Mouse (Mus musculus) heart, adult 2 months (tissue): ENCODE results near the gene Selenop. TPM values are rescaled to one million over a fixed set of nuclear protein-coding genes. Genes with fewer than 3 reads are reported as not detected.

Source experiments
- DNase-seq, 2 experiments: peaks; one replicate each; pipeline ENCODE4 v3.0.0; 2021
- H3K27ac ChIP-seq: fragments of 200-600 bp; 2 replicates; pipeline ENCODE4 v1.8.1; 2022
- H3K27me3 ChIP-seq: fragments of 200-500 bp; 2 replicates; pipeline ENCODE4 v1.6.1; 2012; ENCODE audit warnings: mild to moderate bottlenecking, low read length, inconsistent platforms, mixed read lengths; ENCODE audit not compliant: control insufficient read depth, insufficient read depth
- H3K36me3 ChIP-seq: fragments of 200-500 bp; 2 replicates; pipeline ENCODE4 v1.6.1; 2012; ENCODE audit warnings: low read length, inconsistent platforms; ENCODE audit not compliant: control insufficient read depth, insufficient read depth
- H3K4me1 ChIP-seq: fragments of 200-500 bp; 2 replicates; pipeline ENCODE4 v1.6.1; 2011; ENCODE audit warnings: low read length; ENCODE audit not compliant: control insufficient read depth, insufficient read depth
- H3K4me3 ChIP-seq: fragments of 200-600 bp; 2 replicates; pipeline ENCODE4 v1.8.1; 2022
- H3K79me2 ChIP-seq: fragments of 200-500 bp; replicated peaks from 2 replicates; pipeline ENCODE4 v1.6.1; 2012; ENCODE audit warnings: mild to moderate bottlenecking, inconsistent platforms, low read length, moderate library complexity, mixed read lengths; ENCODE audit not compliant: control insufficient read depth, insufficient read depth
- H3K9ac ChIP-seq: fragments of 200-500 bp; 2 replicates; pipeline ENCODE4 v1.6.1; 2012; ENCODE audit warnings: low read depth, mild to moderate bottlenecking, control low read depth, inconsistent platforms, low read length, mixed read lengths
- CTCF ChIP-seq: fragments of 200-600 bp; IDR thresholded peaks from 2 replicates; pipeline ENCODE4 v1.8.1; 2022; ENCODE audit warnings: antibody characterized with exemption, mild to moderate bottlenecking, moderate library complexity
- EP300 ChIP-seq: fragments of 200-500 bp; IDR thresholded peaks from 2 replicates; pipeline ENCODE4 v1.6.1; 2011; ENCODE audit warnings: low read depth, low read length, control low read depth; ENCODE audit not compliant: insufficient read depth
- POLR2A ChIP-seq: fragments of 200-500 bp; IDR thresholded peaks from 2 replicates; pipeline ENCODE4 v1.6.1; 2011; ENCODE audit warnings: mild to moderate bottlenecking, low read depth, low read length, control low read depth; ENCODE audit not compliant: insufficient read depth
- WGBS: fragments of 180-500 bp; shearing (Covaris S2); methylation state at CpG from one replicate; pipeline ENCODE4 v1.1.7; 2018; 5-methylcytosine and 5-hydroxymethylcytosine counted together
- intact Hi-C: fragments of 180-260 bp; cut with DNase I; formaldehyde crosslinking; loops from one replicate; pipeline ENCODE4 v1.15.1; 2025
- polyA plus RNA-seq: library from polyadenylated mRNA; depleted of rRNA; stranded (reverse); fragments of >200 nt; gene quantifications from 2 replicates; pipeline ENCODE4 v1.2.3, GENCODE M21; 2012
- total RNA-seq, 2 experiments: library from RNA; stranded (reverse); gene quantifications; 2 replicates each; pipeline ENCODE4 v1.2.3; 2021

Selenop gene
- total and polyA plus RNA-seq, 3 experiments, result 166 to 351 (median 319) TPM

DNA sequence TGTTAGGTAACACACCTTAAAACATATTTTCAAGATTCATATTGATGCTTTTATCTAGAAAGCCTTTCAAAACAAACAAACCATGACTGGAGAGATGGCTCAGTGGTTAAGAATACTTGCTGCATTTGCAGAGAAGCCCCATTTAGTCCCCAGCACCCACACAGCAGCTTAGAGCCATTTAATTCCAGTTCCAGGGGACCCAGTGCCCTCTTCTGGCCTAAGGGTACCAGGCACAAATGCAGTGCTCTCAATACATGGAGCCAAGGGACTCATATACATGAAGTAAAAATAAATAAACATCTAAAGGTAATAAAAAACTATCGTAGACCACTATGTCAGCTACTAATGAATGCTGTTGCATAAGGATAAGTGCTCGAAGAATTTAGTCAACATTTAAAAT lies 9.0 kb downstream of the Selenop start:
- H3K27me3 ChIP-seq, result no peaks in the 10 kb centered on the region
- H3K79me2 ChIP-seq, result peaks cover 1% of the 10 kb centered on the region; the same call in 1 of the 2 replicates
- no peak for DNase-seq
- intact Hi-C loops, result no loop called here
- H3K27ac ChIP-seq, result no peak overlapping the region
- no peak overlapping the region for H3K9ac ChIP-seq
- peaks cover 46% of the 10 kb centered on the region for H3K36me3 ChIP-seq
- 92% methylated on average over 2 of the region's 2 CpGs for WGBS
- TF ChIP-seq EP300 (no peak), POLR2A (no peak), CTCF (peak; percentile 68)
- H3K4me3 ChIP-seq, result no peak overlapping the region
- H3K4me1 ChIP-seq, result peaks cover 7% of the 10 kb centered on the region

- H3K36me3 ChIP-seq, result peaks cover 37% of the 10 kb centered on the region
- whole genome bisulfite sequencing, result 82% methylated on average over 7 of the region's 7 CpGs
- H3K79me2 ChIP-seq, result no peaks in the 10 kb centered on the region
- TF ChIP-seq POLR2A, result no peak
- TF ChIP-seq CTCF, result no peak
- no peak for TF ChIP-seq EP300
- no peak for DNase-seq
- intact Hi-C loops, result no loop called here
- H3K4me1 ChIP-seq, result peaks cover under 1% of the 10 kb centered on the region
- no peaks in the 10 kb centered on the region for H3K27me3 ChIP-seq
- H3K27ac ChIP-seq, result no peak overlapping the region
- no peak overlapping the region for H3K4me3 ChIP-seq
- no peak overlapping the region for H3K9ac ChIP-seq
These were observed 10.9 kb downstream of the Selenop start for GRCm38 (mm10) chr15:3279242-3279641.

DNA sequence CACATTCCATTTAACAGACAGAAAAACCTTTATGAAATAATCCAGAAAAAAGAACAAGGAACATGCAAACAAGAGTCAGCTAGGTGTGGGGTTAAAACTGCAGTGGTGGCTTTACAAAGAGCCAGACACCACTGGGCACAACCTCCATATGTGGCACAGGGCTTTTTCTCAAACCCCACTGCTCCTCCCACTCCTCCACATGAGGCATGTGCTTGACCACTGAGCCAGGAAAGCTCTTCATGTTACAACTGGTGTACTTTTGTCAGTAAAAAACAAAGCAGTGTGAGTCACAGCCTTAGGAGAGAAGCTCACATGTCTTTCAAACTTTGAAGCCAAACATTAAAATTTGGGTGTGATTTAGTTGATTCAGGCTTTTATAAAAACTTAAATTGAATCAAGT lies 12.9 kb downstream of the Selenop start:
- Histone ChIP-seq H3K9ac (no peak overlapping the region), H3K36me3 (peaks cover 19% of the 10 kb centered on the region), H3K4me3 (no peak overlapping the region), H3K79me2 (no peaks in the 10 kb centered on the region; the same call in 1 of the 2 replicates), H3K27me3 (no peaks in the 10 kb centered on the region), H3K4me1 (no peaks in the 10 kb centered on the region; the same call in 1 of the 2 replicates), H3K27ac (no peak overlapping the region)
- intact Hi-C loops, result no loop called here
- TF ChIP-seq EP300 (0 out of 2 replicates have a peak, but pooled peaks have one; percentile 28), CTCF (no peak)
- DNase-seq, result no peak

- Histone ChIP-seq H3K4me3 (no peak overlapping the region), H3K27me3 (no peaks in the 10 kb centered on the region), H3K27ac (no peak overlapping the region), H3K9ac (no peak overlapping the region), H3K79me2 (no peaks in the 10 kb centered on the region; the same call in 1 of the 2 replicates), H3K4me1 (no peaks in the 10 kb centered on the region; the same call in 1 of the 2 replicates), H3K36me3 (peaks cover 15% of the 10 kb centered on the region)
- DNase-seq, result no peak
- 95% methylated on average over 1 of the region's 1 CpGs for whole genome bisulfite sequencing
- intact Hi-C loops, result no loop called here
- TF ChIP-seq CTCF (no peak), EP300 (no peak), POLR2A (no peak)
These were observed 13.4 kb downstream of the Selenop start for GRCm38 (mm10) chr15:3281737-3282136.

DNA sequence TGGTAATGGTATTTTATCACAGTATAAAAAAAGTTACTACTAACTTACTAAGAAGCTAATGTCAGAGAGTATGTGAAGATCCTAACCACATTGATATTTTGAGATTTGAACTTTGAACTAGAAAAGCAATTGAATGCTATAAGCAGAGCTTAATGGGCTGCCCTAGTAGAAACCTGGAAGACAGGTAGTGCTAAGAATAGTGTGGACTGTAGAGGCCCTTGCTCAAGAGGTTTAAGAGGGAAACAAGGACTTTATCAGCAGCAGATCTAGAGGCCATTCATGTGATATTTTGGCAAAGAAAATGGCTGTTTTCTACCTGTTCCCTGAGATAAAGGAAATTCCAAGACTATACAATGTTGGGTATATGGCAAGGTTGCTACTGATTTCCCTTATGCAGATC lies 17.7 kb downstream of the Selenop start:
- intact Hi-C loops, result no loop called here

DNA sequence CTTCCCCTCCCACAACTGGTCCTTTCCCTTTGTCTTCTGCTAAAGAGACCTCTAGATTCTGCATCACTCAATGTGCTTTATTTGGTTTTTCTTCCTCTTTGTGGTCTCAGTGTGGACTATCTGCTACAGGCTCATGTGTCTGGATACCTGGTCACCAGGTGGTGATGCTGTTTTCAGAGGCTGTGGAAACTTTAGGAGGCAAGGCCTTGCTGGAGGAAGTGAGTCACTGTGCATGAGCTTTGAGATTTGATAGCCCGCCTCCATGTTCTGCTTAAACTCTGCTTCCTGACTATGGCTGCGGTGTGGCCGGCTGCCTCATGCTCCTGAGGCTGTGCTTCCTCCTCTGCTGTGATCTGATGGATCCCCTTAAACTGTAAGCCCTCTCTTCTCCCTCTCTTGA lies 22.1 kb downstream of the Selenop start:
- H3K79me2 ChIP-seq, result no peaks in the 10 kb centered on the region
- H3K36me3 ChIP-seq, result no peaks in the 10 kb centered on the region
- no peak overlapping the region for H3K27ac ChIP-seq
- intact Hi-C loops, result loop anchor here (10.0 kb wide), 2 partner anchors 644 to 754 kb away; no protein-coding TSS in a partner anchor
- TF ChIP-seq EP300, result no peak
- no peak for TF ChIP-seq CTCF
- TF ChIP-seq POLR2A, result no peak
- 76% methylated on average over 3 of the region's 3 CpGs for WGBS
- no peak overlapping the region for H3K4me3 ChIP-seq
- no peaks in the 10 kb centered on the region for H3K27me3 ChIP-seq
- no peak for DNase-seq
- H3K9ac ChIP-seq, result no peak overlapping the region
- no peaks in the 10 kb centered on the region for H3K4me1 ChIP-seq

More for the DNA sequence above, 17.7 kb downstream of the Selenop start:
- no peak for TF ChIP-seq POLR2A
- no peak for TF ChIP-seq CTCF
- TF ChIP-seq EP300, result no peak
- Histone ChIP-seq H3K4me3 (no peak overlapping the region), H3K9ac (no peak overlapping the region), H3K36me3 (peaks cover 2% of the 10 kb centered on the region; the same call in 1 of the 2 replicates), H3K27me3 (no peaks in the 10 kb centered on the region), H3K79me2 (no peaks in the 10 kb centered on the region; the same call in 1 of the 2 replicates), H3K4me1 (no peaks in the 10 kb centered on the region; the same call in 1 of the 2 replicates), H3K27ac (no peak overlapping the region)
- DNase-seq, result no peak
